In the genomic region with DNA sequence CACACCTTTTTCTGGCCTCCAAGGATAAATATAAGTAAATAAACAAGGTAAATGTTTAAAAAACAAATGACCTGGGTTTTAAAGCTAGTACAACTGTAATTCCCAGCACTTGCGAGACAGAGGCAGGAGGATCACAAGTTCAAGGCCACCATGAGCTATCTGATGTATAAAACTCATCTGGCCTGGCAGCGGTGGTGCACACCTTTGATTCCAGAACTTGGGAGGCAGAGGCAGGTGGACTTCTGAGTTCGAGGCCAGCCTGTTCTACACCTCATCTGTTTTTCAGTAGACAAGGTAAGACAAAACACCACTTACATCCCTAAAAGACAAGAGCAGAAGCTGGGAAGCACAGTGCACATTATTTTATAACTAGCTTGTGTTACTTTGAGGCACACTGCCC, we compare ENCODE assay signal across 21 mouse cellular contexts. TPM values are rescaled to one million over a fixed set of nuclear protein-coding genes. Genes with fewer than 3 reads are reported as not detected.
A peak's percentile ranks its signal among the peaks of the same experiment; 100 is the strongest.
DNase-seq lines count a peak whose midpoint lies in the region; ATAC-seq and TF ChIP-seq lines count a peak whose summit lies in the region.
"Had no signal": no experiment of that assay in that cellular context is flagged by ENCODE, and none has a peak within 500 bp of the region (broad histone marks: within the 10 kb centered on the region; RNA-seq: fewer than 3 reads in every experiment).

No protein-coding gene starts in this region.

- 89% methylated on average over 3 of the region's 3 CpGs for WGBS in kidney, embryonic 15.5 days
- WGBS in intestine, embryonic 15.5 days: 80% methylated on average over 3 of the region's 3 CpGs
- WGBS in liver, embryonic 15.5 days (ENCODE audit: insufficient replicate concordance): 72% methylated on average over 3 of the region's 3 CpGs

- TF ChIP-seq CTCF in G1E (IDR thresholded peaks at IDR 0.05; ENCODE audit: low read depth, low read length): no peak

- H3K4me2 ChIP-seq in kidney, embryonic 15.5 days: 0 out of 2 replicates have a peak overlapping the region, but pooled peaks have one; percentile 58
- 0 out of 2 replicates have a peak overlapping the region, but pooled peaks have one; percentile 59 for H3K4me2 ChIP-seq in intestine, embryonic 15.5 days (replicated peaks)
- H3K4me2 ChIP-seq in liver, embryonic 15.5 days: peak overlapping the region; percentile 66

- H3K9me3 ChIP-seq in kidney, embryonic 15.5 days (replicated peaks): no peaks in the 10 kb centered on the region
- no peaks in the 10 kb centered on the region for H3K9me3 ChIP-seq in G1E (replicated peaks)
- no peaks in the 10 kb centered on the region for H3K9me3 ChIP-seq in intestine, embryonic 15.5 days
- H3K9me3 ChIP-seq in liver, embryonic 15.5 days (replicated peaks): no peaks in the 10 kb centered on the region
- H3K9me3 ChIP-seq: embryonic facial prominence, embryonic 13.5 days; hindbrain, embryonic 13.5 days; limb, embryonic 10.5 days; neural tube, embryonic 12.5 days had no signal

- H3K4me3 ChIP-seq in kidney, embryonic 15.5 days (replicated peaks): no peak overlapping the region
- H3K4me3 ChIP-seq in G1E (ENCODE audit: low read depth, low read length): peak overlapping the region; percentile 33; the same call in 1 of the 2 replicates
- no peak overlapping the region for H3K4me3 ChIP-seq in intestine, embryonic 15.5 days (replicated peaks)
- peak overlapping the region; percentile 97 for H3K4me3 ChIP-seq in liver, embryonic 15.5 days (replicated peaks)
- H3K4me3 ChIP-seq: embryonic facial prominence, embryonic 13.5 days; hindbrain, embryonic 13.5 days; left cerebral cortex, adult 2 months; neural tube, embryonic 12.5 days had no signal

- H3K4me1 ChIP-seq in kidney, embryonic 15.5 days: peaks cover 47% of the 10 kb centered on the region
- H3K4me1 ChIP-seq in G1E (ENCODE audit: insufficient read depth, low read depth, low read length): peaks cover 60% of the 10 kb centered on the region
- H3K4me1 ChIP-seq in intestine, embryonic 15.5 days (replicated peaks): peaks cover 17% of the 10 kb centered on the region; the same call in 1 of the 2 replicates
- H3K4me1 ChIP-seq in liver, embryonic 15.5 days (replicated peaks): peaks cover 71% of the 10 kb centered on the region

- no peaks in the 10 kb centered on the region for H3K27me3 ChIP-seq in kidney, embryonic 15.5 days
- no peaks in the 10 kb centered on the region for H3K27me3 ChIP-seq in G1E (ENCODE audit: insufficient read depth, low read length)
- no peaks in the 10 kb centered on the region for H3K27me3 ChIP-seq in intestine, embryonic 15.5 days (replicated peaks)
- no peaks in the 10 kb centered on the region for H3K27me3 ChIP-seq in liver, embryonic 15.5 days
- H3K27me3 ChIP-seq: embryonic facial prominence, embryonic 13.5 days; hindbrain, embryonic 13.5 days; neural tube, embryonic 12.5 days had no signal

- no peak for DNase-seq in kidney, postnatal 14 days
- no peak for DNase-seq in G1E (ENCODE audit: low spot score)
- no peak for DNase-seq in right cerebral cortex, postnatal 25 days
- DNase-seq in adipocyte (ENCODE audit: low spot score): no peak
- DNase-seq: adrenal gland, adult 2 months; cerebellum, adult 9-10 months; gastrocnemius, postnatal 14 days; kidney, postnatal 36 days; layer of hippocampus, adult 9-11 months; lung, adult 2 months had no signal

- H3K9ac ChIP-seq in kidney, embryonic 15.5 days: no peak overlapping the region
- no peak overlapping the region for H3K9ac ChIP-seq in intestine, embryonic 15.5 days
- H3K9ac ChIP-seq in liver, embryonic 15.5 days: peak overlapping the region; percentile 25; the same call in 1 of the 2 replicates
- H3K9ac ChIP-seq: embryonic facial prominence, embryonic 13.5 days; hindbrain, embryonic 13.5 days; neural tube, embryonic 12.5 days had no signal

- H3K36me3 ChIP-seq in kidney, embryonic 15.5 days: no peaks in the 10 kb centered on the region
- H3K36me3 ChIP-seq in G1E (replicated peaks): peaks cover 23% of the 10 kb centered on the region
- no peaks in the 10 kb centered on the region for H3K36me3 ChIP-seq in intestine, embryonic 15.5 days
- H3K36me3 ChIP-seq in liver, embryonic 15.5 days (replicated peaks): peaks cover 9% of the 10 kb centered on the region
- H3K36me3 ChIP-seq: hindbrain, embryonic 13.5 days; neural tube, embryonic 12.5 days had no signal

- no peak for ATAC-seq in kidney, embryonic 15.5 days (replicated peaks; ENCODE audit: low FRiP score)
- ATAC-seq in G1E (ENCODE audit: extremely low read depth, insufficient number of reproducible peaks, low FRiP score, poor library complexity, severe bottlenecking): no peak
- ATAC-seq in intestine, embryonic 15.5 days: no peak
- ATAC-seq in liver, embryonic 15.5 days (ENCODE audit: insufficient read depth): no peak
- no peak for ATAC-seq in CD4-positive, CD25-positive, alpha-beta regulatory T cell, adult 4 months
- ATAC-seq: inflammation-experienced regulatory T-cells, adult 6 months had no signal

- no peak overlapping the region for H3K27ac ChIP-seq in kidney, embryonic 15.5 days
- H3K27ac ChIP-seq in intestine, embryonic 15.5 days: no peak overlapping the region
- peak overlapping the region; percentile 54 for H3K27ac ChIP-seq in liver, embryonic 15.5 days (replicated peaks)
- H3K27ac ChIP-seq: embryonic facial prominence, embryonic 13.5 days; hindbrain, embryonic 13.5 days; left cerebral cortex, adult 2 months; limb, embryonic 10.5 days; neural tube, embryonic 12.5 days; stomach, postnatal 0 days had no signal

RNA-seq across cellular contexts. Expression of gene Scaf11, which starts 2.4 kb away (rescaled TPM):
- 95.6 and 102 TPM in 2 replicates for polyA plus RNA-seq in kidney, embryonic 15.5 days (2015; fragmentation: Nextera tagmentation; extraction: Ambion mirVana)
- total RNA-seq in G1E (2014; fragmentation: Nextera tagmentation) (206 and 217 TPM in 2 replicates), G1E (2017) (113 and 146 TPM in 2 replicates)
- polyA plus RNA-seq in G1E (2012): 28.6 and 47.9 TPM in 2 replicates
- polyA plus RNA-seq in intestine, embryonic 15.5 days (2015; fragmentation: Nextera tagmentation; extraction: Ambion mirVana): 89.8 and 102 TPM in 2 replicates
- 37.8 and 40.1 TPM in 2 replicates for polyA plus RNA-seq in liver, embryonic 15.5 days (2015; fragmentation: Nextera tagmentation; extraction: Ambion mirVana)
- polyA plus RNA-seq in CD4-positive, CD25-positive, alpha-beta regulatory T cell, adult 4 months (2017; shearing (Covaris generic)): 10 to 100 TPM; 42.4 to 45.3 TPM

Comparison
In these comparisons a context has a peak if more than half of its experiments do, and no peak if none do; other contexts are left out.
1. H3K4me3 ChIP-seq: peak in G1E (single experiment) and liver, embryonic 15.5 days (single experiment); none in kidney, embryonic 15.5 days (single experiment) and intestine, embryonic 15.5 days (single experiment).
2. Peak in every context shown above with its lines, with median percentiles within 50 percentile points of each other: H3K4me2 ChIP-seq.